Mouse (Mus musculus) lung, adult 18-20 months (tissue): ENCODE measurements at regions not wholly inside any gene's neighbourhood (a gene's known extent, or its start where the extent isn't known, plus 50 kb on each side); places are given as distances from the start of the nearest gene placed in this dataset.

ENCODE experiments used
- DNase-seq, 2 experiments: peaks; one replicate each; pipeline ENCODE4 v3.0.0; 2022; ENCODE audit warnings: mixed read lengths in 2 of 2

DNA sequence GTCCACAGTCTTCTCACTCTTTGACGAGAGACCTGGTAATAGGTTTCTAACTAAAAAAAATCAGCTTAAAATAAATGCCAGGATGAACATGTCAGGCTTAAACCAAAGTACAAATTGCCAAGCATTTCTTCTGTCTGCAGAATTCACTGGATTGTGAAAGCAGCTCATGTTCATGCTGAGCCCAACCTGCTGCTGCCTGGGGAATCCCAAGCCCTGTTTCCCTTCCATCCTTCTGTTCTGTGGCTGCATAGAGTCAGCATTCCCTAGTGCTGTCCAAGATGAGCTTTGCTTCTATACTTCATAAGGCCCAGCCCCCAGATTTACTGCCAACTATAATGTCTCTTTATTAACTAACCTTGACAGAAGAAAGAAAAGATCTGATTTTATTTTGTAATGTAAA is 381.6 kb upstream of the Atp11b start:
- no peak for DNase-seq

DNA sequence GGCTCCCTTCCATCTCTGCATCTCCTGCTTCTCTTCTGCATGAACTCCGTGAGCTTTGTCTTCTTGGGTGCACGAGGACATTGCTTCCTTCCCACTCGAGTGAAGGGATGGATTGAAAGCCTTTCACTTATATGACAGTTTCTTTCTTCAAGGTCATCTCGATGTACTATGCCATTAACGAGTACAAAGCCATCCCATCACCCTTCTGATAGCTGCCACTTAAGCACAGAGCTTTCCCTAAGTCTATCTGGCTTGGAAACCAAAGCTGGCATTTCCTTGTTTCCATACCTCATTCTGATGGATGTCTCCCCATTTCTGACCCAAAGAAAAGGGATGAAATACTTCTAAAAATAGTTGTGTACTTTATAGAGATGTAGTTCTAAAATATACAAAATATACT is 366.5 kb upstream of the Atp11b start:
- DNase-seq = no peak

DNA sequence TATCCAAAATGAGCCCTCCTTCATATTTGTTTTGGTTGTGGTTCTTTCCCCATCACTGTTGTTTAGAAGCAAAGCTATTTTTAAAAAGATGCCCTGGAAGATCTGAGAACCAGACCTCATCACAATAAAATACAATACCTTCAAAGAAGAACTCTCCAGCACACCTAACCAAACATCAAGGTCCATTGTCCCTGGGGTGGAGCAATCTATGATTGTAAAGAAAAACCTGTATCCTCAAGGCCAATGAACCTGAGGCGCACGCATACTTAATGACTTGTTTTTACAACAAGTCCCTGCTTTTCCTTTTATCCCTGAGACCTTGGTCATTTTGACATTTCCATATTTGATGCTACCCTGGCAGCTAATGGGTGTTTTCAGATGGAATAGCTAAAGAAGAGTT is 361.2 kb upstream of the Atp11b start:
- no peak for DNase-seq

DNA sequence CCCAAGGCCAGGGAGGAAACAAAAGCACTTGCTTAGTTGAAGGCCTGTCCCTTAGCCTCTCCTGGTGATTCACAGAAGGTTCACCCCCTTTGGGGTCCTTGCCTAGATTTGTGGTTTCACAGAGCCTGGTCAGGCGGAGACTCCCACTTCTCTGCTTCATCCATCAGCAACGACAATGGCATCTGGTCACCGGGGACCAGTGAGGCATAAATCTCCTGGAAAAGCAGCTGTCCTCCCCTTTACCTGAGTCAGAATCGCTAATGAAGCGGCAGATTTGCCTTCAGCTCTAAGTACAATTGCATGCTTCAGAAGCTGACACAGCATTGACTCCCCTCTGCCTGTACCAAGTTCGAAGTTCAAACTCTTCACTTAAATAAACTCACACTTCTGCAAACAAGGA is 353.7 kb upstream of the Atp11b start:
- DNase-seq = no peak

DNA sequence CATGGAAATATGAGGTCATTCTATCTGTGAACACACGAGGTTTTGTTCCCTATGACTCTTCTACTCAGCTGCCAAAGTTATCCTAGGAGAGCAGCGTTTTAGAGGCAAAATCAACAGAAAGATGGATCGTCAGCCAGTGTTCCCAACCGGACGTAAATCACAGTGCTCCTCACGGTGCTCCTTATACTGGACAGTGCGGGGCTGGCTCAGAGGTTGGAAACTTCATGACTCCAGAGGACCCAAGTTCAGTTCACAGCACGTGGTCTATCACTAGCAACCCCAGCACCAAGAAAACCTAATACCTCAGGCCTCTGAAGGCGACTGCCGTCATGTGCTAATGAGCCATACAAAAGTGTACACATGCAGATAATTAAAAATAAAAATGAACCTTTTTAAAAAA is 351.2 kb upstream of the Atp11b start:
- DNase-seq = no peak

DNA sequence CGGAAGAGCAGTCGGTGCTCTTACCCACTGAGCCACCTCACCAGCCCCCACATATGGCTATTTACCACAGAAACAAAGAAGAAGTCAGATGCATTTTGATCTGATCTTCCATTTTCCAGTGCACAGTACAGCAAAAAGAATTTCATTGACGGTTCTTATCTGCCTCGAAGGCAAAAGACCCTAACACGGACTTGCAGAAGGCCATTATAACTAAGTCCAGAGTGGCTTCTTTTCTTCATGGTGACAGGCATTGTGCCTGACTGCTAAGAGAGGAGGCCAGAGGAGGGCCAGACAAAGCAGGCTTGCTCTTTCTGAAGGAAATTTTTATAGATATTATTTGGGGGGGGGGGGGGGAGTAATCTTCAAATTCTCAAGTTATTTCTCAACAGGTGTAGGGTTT is 350.0 kb upstream of the Atp11b start:
- no peak for DNase-seq

DNA sequence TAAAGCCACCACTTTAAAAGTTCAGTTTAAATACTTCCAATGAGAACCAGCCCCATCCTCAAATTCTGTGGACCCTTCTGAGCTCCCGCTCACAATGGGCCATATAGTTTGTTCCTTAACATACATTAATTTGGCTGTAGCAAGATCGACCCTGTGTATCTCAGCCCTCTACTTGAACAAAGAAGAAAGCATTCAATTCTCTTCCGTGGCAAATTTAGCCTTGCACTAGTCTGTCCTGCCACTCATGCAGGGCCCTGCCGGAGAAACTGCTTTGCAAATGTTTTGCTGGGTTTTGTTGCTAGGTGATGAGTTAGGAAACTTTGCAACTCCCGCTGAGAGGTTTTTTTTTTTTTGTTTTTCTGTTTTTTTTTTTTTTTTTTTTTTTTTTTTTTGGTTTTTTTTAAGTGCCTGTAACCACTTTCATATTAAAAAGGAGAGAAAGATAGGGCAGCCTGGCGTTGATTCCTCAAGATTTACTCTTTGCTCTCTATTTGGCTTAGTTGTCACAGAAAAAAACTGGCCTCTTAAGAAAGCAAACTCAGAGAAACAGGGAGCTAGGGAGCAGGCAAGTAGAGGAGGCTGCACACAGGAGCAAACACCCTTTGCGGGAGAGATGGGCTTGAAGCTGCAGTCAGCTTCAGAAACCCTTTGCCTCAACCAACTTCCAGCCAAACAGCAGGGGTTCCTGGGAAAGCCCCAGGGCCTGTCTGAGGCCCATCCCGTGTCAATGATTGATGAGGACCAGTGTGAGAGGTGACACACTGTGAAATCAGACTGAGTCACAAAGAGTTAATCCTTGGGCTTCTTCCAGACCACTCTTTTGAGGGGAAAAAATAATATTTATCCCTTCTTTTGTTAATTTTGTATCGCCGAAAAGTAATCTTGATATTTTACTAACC is 349.2 kb upstream of the Atp11b start:
- peak; percentile 14 to 41 for DNase-seq

DNA sequence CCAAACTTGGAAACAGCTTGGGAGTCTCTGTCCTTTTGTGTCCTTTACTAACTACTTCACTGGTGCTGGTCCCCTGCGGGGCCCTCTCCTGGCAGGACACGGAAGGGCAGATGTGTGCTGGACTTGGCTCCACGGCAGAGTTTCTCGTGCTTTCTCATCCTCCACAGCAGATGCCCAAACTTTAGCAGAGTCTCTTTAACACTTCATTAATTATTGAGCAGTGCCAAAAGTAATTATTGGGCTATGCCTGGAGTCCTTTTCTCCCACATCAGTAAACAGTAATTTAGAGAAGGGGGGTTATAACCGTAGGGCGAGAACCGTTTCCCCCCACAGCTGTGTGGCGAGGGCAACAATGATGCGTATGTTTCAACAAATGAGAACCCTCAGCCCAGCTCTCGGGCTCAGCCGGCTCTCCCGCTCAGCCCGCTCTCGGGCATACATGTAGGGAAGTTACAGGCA is 348.3 kb upstream of the Atp11b start:
- DNase-seq = peak; percentile 42

DNA sequence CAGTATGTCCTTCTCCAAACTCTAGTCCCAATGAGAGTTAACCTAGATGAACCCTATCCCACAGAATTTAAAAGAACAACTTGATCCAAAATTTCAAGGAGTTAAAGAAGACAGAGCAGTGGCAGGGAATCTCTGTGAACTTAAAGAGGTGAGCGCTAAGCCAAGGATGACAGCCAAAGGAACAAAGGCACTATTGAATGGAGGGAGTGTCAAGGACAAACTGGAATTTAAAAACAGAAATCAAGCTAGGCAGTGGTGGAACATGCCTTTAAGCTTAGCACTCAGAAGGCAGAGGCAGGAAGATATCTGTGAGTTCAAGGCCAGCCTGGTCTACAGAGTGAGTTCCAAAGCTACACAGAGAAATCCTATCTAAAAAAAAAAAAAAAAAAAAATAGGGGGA is 316.2 kb upstream of the Atp11b start:
- no peak for DNase-seq

DNA sequence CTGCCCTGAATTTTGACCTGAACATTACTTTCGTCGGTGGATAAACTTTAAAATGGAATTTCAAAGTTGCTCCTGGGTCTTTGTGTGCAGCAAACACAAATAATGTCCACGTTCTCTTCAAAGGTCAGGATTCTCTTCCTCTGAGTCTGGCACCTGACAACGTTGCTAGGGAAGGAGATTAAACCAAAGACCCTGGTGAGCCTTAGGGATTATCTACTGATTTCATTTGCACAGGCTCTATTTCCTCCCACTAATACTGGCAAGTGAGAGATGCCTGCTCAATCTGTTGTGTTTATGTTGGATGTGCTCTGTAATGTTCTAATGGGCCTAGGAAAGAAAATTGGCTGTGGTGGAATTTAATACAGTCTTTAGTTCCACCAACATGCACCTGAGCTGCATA is 291.0 kb upstream of the Atp11b start:
- DNase-seq = no peak

DNA sequence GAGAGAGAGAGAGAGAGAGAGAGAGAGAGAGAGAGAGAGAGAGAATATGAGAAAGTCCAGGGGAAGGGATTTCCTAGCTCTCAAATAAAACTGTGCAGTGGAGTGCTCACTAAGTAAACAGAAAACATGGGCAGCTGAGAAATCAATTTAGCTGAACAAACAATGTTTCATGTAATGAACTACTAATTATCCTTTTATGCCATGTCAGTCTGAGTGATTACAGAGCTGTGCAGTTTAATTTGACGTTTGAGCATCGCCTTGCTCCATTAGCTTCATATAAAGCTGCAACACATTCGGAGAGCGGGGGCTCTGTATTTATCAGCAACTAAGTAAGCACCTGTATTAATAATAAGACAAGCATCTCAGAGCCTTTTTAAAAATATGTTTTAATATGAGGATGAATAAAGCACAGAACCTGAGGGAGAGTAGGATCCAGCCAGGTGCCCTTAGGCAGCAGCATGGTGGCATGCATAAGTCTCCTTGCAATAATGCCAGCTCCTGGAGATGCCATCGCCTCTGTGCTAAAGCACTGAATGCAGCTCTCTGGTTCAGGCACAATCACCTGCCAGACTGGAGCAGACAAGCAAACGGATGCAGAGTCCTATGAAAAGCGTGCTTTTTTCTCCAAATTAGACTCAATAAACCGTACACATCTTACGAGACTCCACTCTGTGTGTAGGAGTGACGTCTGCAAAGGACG is 289.5 kb upstream of the Atp11b start:
- no peak for DNase-seq

DNA sequence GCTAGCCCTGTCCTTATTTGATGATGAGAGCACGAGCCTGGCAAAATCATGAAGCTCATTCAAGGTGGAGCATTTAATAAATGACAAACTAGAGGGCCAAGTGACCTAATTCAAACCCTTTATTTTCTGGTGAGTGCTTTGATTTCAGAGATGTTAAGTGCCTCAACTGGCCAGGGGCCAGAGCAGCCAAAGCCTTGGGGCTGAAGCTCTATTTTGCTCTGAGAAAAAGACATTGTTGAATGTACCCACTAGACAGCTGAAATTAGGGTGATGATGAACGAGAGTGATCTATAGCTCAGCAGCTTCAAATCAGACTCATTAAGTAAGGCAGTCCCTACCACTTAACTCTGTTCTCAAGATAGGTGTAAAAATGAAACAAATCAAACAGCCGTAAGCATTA is 287.9 kb upstream of the Atp11b start:
- no peak for DNase-seq

DNA sequence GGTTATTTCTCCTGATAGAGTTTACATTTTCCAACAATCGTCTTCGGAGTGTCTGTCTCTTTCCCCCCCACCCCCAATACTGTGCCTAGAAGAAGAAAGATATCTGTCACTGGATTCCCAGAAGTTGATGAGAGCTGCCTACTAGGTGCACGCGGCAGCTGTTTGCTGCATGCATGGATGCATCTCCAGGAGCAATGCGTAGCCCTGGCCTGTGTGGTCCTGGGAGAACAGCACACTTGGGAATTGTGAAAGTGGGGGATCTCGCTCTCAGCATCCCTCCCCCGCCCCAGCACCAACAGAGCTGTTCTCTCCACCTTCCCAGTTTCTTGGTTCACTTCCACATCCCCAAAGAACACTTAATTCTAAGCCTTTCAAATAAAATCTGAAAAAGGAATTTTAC is 280.6 kb upstream of the Atp11b start:
- DNase-seq = no peak

DNA sequence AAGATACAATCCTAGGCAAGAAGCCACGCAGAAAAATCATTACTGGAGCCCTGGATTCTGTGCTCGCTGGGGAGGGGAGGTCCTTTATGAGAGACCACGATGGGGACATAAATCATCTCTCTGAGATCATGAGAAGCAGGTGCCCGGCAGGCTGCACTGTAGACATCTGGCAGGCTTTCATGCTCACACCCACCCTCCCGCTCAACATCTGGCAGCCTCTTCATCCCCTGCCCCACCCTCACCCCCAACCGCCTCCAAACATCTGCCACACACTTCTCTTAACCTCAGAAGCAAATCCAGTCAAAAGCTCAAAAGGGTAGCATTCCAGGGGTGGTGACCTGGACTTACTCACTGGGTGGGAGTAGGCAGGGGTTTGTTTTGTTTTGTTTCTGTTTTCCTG is 279.5 kb upstream of the Atp11b start:
- no peak for DNase-seq

DNA sequence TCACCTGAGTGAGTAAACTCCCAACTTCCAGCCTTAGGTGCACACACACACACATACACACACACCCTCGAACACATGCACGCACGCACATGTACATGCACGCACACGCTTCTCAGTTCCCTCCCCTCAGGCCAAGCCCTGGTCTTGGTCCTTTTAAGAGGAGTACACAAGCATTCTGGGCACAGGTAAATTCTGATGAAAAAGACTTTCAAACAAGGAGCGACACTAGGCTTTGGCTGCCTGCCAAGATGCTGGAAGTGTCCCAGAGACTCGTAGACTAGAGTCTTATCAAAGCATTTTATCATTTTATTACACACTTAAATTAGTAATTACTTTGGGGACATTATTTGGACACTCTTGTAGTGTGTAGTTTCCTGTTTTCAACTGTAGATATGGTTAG is 278.6 kb upstream of the Atp11b start:
- DNase-seq = no peak

DNA sequence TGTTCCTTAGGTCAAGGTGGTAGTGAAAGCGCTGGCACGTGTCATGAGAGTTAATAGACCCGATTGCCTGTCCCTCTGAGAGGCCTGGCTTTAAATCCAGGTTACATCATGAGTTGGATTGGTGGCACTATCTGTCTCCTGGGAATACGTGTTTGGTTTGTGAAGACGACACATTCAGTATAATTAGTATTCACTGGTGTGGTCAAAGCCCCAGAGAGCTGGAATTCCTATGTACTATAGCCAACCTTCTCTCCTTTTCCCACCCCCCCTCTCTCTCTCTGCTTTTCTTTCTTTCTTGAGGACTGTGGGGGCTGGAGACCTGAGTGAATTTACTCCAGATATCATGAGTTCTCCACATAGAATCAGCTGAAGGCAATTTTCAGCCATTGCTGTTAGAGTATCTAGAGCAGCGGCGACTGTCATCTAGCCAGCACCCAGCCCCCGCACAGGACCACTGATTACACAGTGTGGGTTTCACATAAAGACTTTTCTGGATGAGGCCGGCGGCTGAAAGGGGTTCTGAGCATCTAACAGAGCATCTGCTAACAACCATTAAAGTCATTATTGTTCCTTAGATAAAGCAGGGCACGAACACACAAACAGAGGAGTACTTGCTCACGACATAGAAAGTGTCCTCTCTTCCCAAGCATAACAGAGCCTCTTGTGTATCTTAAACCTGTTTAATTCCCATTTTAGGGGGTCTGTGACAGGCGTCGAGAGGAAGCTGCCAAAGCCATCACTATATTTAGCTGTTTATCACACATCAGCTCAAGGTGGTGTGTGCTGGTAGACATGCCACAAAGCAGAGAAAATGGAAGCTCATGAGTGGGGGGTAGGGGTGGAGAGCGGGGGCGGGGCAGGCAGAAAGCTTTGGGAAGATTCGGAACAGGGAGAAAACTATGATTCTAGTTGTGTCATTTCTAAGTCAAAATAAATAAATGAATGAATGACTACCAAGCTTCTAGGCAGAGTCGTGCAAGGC is 272.9 kb upstream of the Atp11b start:
- DNase-seq = no peak

DNA sequence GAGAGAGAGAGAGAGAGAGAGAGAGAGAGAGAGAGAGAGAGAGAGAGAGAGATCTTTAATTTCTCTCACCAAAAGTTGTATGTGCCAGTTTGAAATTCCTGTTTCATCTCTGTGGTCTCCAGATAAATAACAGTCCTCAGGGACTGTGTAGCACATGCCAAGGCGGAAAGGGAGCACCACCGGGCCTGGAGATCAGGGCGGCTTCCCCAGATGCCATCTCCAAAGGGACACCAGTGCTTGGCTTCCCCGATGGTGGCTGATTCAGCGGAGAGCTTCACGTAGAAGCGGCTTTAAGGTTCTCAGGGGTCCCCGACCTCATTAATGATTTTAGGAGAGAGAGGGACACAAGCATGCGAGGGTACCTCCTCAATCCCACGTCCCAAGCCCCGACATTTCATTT is 272.1 kb upstream of the Atp11b start:
- no peak for DNase-seq

DNA sequence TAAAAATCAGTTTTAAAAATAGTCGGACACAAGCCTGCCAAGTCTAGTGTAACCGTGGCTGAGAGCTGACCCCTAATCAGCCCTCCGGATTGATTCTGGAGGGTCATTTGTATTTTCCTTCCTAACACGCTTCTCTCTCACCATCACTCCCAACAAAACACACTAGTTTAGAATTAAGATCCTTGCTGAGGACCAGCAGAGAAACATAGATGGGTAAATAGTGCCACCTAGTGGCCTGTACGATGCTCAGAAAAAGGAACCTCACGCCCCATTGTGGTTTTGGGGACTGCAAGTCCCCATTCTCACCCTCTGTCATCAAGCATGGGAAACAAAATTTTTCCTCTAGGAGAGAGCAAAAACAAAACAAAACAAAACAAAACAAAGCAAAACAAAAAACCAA is 271.6 kb upstream of the Atp11b start:
- DNase-seq = peak; percentile 4 to 33

DNA sequence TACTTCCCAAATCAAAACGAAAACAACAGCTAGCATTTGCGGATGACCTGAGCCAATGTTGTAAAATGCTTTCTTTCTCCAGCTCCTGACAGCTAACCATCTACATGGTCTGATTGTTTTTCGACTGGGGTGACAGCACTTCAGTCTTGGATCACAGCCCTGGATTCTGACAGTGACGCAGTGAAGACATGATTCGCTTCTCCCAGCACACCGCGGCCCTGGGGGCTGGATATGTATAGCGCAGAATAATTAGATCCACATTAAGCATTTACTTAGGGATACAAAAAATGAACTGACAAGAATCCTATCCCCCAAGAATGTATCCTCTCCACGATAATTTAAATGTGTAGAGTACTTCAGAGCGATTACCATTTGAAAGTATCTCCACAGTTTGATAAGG is 271.1 kb upstream of the Atp11b start:
- DNase-seq = no peak

DNA sequence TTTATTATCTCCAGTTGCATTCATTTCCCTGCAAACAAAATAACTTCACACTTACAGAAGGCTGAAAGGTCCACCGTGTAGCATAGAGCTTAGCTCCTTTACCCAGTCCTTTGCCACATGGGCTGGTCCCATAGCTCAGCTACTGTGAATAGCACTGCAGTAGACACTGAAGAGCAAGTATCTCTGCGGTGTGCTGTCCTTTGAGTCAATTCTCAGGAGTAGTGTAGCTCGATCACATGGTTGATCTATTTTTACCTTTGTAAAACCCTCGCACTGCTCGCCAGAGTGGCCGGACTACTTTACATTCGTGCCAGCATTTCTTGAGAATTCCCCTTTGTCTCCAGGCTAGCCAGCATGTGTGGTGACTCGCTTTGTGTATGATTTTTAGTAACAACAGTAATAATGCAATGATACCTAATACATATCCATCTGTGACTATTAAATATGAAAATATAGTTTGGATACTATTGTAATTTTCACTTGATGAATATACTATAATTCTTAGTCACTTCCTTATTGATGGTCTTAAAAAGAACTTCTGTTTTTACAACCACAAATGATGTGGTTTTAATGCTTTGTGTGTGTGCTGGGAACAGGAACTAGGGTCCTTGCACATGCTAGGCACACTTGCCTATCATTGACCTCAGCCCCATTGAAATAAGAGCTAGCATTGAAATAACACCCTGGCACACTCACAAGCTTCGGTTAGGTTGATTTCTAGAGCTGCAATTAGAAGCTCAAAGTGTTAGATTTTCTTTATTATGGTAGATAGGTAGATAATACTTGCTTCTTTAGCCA is 257.7 kb upstream of the Atp11b start:
- DNase-seq = no peak

DNA sequence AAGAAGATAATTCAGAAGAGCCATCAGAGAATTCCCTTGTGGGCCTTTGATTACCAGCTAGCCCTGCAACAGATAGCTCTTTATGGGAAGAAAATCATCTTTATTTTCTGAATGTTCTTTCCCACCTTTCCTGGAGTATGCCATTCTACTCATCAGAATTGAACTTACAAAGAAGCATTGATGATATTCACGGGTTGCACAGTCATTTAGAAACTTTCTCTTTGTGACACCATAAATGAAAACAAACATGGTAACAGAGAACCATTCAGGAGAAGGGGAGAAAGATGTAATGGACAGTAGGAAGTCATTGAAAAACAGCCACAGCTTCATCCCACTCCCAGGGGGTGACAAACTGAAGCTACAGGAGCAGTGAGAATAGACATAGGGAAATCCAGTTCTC is 243.6 kb upstream of the Atp11b start:
- DNase-seq = no peak

DNA sequence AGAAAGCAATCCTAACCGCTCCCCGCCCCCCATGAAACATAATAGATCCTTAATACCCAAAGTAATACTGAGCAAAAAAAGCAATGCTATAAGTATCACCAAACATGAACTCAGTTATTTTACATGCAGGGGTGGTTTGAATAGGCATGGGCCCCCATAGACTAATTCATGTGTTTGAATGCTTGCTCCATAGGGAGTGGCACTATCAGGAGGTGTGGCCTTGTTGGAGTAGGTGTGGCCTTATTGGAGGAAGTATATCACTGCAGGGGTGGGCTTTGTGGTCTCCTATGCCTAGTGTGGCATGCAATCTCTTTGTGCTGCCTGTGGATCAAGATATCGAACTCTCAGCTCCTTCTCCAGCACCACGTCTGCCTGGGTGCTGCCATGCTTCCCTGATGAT is 237.4 kb upstream of the Atp11b start:
- DNase-seq = no peak
